Mouse (Mus musculus): Measurements from ENCODE around the gene Ube2f. TPM values are rescaled to one million over a fixed set of nuclear protein-coding genes. Genes with fewer than 3 reads are reported as not detected.

Ube2f gene
- total RNA-seq, 1 experiment from 2014 or later: 34.9 TPM

DNA sequence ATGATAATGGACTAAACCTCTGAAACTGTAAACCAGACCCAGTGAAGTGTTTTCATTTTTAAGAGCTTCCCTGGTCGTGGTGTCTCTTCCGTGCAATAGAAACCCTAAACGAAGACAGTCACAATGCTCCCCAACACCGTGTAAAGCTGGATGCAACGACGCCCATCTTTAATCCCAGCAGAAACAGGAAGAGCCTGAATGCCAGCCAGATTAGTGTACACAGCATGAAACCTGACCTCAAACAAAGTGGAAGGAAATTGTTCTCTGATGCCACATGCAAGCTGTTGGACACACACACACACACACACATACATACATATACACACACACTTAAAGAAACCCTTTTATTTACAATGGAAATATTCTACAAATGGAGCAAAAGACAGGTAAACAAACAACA lies 19.0 kb upstream of the Ube2f start:
- no peak for ATAC-seq (ENCODE audit: extremely low read depth, insufficient number of reproducible peaks, low FRiP score, poor library complexity, severe bottlenecking)

DNA sequence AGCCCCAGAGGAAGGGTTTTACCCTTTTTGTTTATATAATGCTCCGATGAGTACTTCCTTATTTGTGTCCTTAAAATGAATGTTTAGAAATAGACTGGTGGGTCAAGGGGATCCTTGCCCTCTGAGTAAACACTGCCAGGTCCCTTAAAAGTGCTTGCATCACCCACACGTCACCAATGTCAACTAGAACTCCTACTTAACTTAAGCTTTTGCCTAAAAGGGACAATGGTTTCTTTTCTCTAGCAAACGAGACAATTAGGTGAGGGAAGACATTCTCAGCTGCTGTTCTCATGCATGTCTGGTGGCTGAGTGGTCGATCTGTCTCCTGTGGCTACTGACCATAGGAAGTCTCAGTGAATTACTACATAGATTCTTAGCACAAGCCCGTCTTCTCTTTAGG lies 18.2 kb upstream of the Ube2f start:
- ATAC-seq (ENCODE audit: extremely low read depth, insufficient number of reproducible peaks, low FRiP score, poor library complexity, severe bottlenecking): 0 out of 2 replicates have a peak, but pooled peaks have one; percentile 23

DNA sequence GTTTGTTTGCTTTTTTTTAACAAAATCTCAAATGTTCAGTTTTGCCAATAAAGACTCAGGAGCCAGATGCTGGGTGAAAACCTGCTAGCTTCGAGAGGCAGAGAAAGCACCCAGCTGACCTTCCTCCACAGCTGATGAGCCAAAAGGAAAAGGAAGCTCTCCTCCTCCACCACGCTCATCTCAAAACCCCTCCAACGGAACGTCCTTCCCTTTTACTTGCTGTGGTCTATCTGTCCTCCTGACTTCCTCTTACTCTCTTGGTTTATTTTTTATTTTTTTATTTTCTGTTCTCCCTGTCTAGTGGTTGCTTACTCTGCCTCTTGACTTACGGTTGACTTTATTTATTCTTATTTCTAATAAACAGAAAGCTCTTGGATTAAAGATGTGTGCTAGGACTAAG lies 14.7 kb upstream of the Ube2f start:
- ATAC-seq (ENCODE audit: extremely low read depth, insufficient number of reproducible peaks, low FRiP score, poor library complexity, severe bottlenecking): peak; percentile 34; the same call in 1 of the 2 replicates

DNA sequence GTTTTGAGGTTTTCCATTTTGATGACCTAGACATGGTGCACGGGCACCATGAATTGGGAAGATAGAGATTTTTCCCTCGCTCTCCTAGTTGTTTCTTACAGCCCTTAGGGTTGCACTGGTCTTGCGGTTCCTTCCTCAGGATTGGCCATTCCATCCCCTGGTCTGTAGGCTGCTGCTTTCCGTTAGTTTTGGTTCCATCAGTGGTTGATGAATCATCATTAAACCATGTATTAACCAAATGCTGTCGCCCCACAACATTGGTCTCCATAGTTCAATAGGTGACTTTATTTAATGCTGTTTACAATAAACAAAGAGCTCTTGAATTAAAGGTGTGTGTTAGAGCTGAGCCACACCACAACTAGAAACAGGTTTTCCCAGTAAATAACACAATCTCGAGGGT lies 12.4 kb upstream of the Ube2f start:
- ATAC-seq (ENCODE audit: extremely low read depth, insufficient number of reproducible peaks, low FRiP score, poor library complexity, severe bottlenecking): no peak

DNA sequence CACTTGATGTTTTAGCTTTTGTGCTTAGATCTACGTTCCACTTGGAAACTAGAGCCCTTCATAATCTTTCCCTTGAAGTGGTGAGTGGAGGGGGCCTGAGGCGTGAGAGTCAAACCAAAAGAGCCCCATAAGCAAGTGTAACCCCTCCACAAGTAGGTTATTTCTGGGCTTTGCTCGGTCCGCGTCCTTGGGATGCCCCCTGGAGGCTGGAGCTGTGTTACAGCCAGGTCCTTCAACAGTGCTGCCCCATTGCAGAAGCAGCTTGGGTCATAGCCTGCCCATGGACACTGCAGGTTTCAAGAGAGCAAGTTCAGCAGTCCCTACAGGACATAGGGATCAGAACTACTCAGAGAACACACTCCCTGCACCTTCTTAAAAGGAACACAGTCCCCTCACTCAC lies 11.0 kb upstream of the Ube2f start:
- peak; percentile 86 for ATAC-seq (ENCODE audit: extremely low read depth, insufficient number of reproducible peaks, low FRiP score, poor library complexity, severe bottlenecking)

DNA sequence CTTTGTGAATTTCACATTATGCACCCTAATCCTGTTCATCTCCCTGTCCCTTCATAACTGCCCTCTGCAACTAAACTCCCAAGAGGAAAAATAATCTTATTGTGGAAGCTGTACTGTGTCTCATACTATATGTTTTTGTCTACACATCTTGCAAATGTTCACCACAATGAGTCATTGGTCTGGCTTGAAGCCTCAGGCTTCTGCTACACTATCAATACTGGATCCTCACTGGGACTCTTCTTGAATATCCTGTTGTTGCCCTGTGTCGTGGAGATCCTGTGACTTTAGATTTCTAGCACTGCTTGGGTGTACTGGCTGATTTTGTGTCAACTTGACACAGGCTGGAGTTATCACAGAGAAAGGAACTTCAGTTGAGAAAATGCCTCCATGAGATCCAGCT lies 10.3 kb upstream of the Ube2f start:
- no peak for ATAC-seq (ENCODE audit: extremely low read depth, insufficient number of reproducible peaks, low FRiP score, poor library complexity, severe bottlenecking)

DNA sequence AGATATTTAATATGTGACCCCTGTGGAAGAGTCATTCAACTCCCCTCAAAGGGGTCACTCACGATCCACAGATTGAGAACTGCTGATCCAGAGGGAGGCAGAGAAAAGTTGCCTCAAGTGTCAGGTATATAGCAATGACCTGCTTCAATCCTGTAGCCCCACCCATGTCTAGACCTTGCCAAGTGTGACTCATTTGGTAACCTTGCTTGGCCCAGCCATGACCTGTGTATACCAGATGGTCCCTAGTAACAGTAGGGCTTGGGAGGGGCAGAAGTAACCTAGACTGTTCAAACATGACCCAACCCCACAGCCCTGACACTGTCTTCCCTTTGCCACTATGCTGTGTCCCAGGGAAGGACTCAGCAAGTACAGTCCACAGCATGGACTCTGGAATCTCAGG lies 9.4 kb upstream of the Ube2f start:
- ATAC-seq (ENCODE audit: extremely low read depth, insufficient number of reproducible peaks, low FRiP score, poor library complexity, severe bottlenecking): no peak

DNA sequence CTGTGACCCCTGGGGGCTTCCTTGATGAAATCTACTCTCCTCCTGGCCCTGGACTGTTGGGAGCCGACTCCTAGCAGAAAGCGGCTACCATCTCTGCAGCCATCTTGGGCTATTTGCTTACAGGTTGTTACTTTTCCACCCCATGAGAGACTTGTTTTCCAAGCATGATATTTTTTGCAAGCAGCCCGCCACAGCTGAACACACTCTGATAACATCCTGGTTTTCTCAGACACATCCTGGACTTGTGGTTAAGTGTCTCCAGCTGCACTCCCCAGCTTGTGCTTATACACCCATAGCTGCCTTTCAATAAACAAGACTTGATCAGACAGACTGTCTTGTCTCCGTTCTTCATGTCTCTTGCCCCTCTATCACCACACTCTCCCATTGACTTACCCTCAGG lies 8.9 kb upstream of the Ube2f start:
- no peak for ATAC-seq (ENCODE audit: extremely low read depth, insufficient number of reproducible peaks, low FRiP score, poor library complexity, severe bottlenecking)

DNA sequence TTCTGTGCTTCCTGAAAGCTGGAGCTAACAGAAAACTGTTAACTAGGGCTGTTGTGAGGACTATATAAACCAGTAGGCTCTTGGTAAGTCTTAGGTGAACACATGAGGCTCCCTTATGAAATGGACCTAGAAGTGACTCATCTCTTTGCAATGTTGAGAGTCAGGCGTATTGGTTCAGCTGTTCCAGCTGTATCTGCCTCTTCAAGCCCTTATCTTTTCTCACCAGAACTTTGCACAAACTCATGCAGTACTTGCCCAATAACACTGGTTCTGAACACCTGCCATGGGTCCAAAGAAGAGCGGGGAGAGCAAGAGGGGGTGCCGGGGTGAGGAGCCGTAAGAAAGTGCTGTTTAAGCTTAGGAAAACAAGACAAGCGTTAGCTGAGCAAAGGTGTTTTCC lies 1.9 kb upstream of the Ube2f start:
- ATAC-seq (ENCODE audit: extremely low read depth, insufficient number of reproducible peaks, low FRiP score, poor library complexity, severe bottlenecking): no peak

DNA sequence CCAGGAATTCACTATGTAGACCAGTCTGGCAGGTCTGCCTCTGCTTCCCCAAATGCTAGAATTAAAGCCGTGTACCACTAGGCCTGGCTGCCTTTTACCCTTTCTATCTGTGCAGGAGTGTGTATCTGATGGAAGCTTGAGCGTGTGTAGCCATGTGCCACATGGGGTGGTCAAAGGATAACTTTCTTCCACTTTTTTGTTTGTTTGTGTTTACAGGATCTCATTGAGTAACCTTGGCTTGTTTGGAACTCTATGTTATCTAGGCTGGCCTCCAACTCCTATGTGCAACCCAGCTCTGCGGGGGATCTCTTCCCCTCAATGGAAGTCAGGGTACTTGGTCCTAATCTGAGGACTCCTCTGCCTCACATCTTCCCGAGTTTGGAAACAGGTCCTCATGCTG lies 1.1 kb upstream of the Ube2f start:
- no peak for ATAC-seq (ENCODE audit: extremely low read depth, insufficient number of reproducible peaks, low FRiP score, poor library complexity, severe bottlenecking)

DNA sequence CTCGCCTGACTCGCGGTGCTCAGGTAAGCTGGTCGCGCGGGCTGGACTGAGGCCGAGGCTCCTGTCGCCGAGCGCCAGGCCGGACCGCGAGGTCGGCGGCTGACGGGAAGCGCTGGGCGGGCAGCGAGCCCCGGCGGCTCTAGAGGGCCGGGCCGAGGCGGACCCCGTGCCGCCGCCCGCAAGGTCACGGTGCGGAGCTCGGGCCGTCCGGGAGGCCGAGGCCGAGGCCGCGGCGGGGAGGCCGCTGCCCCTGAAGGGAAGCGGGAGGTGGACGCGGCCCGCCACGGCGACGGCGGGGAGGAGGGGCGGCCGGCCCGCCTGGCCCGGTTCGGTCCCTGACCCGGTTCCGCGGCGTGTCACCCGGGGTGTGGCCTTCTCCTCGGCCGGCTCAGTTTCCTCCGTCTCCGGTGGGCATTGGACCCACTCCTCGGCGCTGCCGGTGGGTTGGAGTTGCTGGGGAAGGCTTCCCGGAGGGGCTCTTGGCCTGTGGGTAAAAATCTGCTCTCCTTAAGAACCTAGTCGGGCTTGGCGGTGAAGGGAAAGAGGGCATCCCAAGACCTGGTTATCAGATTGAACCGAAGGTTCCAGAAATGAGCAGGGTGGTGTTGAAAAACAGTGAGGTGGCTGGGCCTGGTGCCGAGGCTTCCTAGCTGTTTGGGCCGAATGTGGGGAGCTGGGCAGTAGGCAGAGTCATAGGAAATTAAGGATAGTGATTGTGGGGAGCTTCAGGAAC lies 477 bp downstream of the Ube2f start:
- no peak for ATAC-seq (ENCODE audit: extremely low read depth, insufficient number of reproducible peaks, low FRiP score, poor library complexity, severe bottlenecking)

DNA sequence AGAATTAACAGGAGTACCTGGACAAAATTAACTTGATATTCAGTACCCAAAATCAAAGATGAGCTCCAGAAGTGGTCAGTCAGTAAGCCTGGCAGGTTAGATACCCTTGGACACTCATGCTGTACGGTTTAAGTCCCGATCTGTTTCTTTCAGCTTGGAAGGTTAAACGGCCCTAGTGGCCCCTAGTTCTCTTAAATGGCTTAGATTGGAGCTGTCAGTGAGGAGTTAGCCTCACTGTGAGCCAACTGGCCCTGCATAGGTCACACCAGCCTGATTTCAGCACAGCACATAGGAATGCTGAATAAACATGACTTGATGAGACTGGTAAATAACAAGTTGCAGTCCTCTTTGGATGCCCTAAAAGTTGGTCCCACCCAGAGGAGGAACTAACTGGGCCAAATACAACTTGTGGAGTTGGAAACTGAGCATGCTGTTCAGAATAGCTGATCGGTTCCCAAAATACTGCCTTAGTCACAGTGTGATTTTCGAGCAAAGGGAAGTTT lies 1.1 kb downstream of the Ube2f start:
- no peak for ATAC-seq (ENCODE audit: extremely low read depth, insufficient number of reproducible peaks, low FRiP score, poor library complexity, severe bottlenecking)

DNA sequence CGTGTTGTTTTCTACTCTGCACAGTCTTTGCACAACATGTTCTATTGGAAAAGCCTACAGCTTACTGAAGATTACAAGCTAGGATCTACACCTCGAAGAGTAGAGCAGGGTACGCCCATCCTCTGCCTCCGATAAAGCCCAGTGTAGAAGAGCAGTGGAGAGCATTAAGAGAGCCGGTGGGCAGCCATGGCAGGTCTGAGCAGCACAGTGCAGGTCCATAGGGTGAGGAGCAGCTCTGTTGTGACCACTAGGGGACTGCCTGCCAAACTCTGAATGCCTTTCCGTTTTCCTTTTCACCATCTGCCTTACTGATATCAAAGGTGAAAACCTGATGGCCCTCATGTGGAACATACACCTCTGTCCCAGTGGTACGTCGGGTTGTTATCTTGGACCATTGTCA lies 1.8 kb downstream of the Ube2f start:
- peak; percentile 43; the same call in 1 of the 2 replicates for ATAC-seq (ENCODE audit: extremely low read depth, insufficient number of reproducible peaks, low FRiP score, poor library complexity, severe bottlenecking)

DNA sequence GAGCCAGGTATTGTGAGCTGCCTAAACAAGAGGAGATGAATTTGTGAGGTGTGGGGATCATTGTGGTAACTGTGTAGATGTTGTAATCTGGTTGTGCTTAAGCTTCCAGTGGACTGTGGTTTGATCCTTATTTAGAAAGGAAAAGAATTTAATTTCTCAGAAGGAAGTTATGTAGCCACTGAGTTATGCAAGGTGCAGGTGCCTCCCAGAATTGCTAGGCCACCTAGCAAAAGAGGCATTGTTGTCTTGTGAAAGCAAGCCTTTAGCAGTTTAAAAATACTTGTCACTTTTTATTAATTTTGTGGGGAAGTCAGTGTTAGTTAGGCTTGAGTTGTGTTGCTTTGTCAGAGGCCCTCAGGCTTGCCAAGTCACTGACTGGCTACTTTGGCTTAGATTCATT lies 7.8 kb downstream of the Ube2f start:
- ATAC-seq (ENCODE audit: extremely low read depth, insufficient number of reproducible peaks, low FRiP score, poor library complexity, severe bottlenecking): no peak

DNA sequence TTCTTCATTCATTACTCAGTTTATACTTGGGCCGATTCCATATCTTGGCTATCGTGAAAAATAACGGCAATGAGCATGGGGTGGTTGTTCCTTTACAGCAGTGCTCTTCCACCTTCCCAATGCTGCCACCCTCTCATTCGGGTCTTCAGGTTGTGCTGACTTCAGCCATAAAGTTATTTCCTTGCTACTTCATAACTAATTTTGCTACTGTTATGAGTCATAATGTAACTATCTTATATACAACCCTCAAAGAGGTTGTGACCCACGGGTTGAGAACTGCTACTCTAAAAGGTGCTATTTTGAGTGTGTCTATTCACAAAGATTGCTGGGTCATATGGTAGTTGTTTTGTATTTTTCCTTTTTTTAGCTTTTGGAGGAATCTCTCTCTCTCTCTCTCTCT lies 9.7 kb downstream of the Ube2f start:
- ATAC-seq (ENCODE audit: extremely low read depth, insufficient number of reproducible peaks, low FRiP score, poor library complexity, severe bottlenecking): no peak

DNA sequence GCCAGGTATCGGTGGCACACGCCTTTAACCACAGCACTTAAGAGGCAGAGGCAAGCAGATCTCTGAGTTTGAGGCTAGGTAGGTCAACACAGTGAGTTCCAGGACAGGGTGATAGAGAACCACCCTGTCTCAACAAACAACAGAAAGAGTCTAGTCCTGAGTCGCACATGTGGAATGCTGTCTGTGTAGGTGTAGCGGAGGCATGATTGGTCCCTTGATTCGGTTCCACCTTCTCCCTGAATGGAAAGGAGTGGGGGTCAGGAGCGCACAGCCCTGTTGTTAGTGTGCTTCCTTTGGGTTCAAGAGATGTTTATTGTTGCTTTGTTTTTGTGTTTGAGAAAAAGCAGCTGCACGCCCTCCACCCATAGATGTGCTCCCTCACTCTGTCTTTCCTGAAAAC lies 12.4 kb downstream of the Ube2f start:
- no peak for ATAC-seq (ENCODE audit: extremely low read depth, insufficient number of reproducible peaks, low FRiP score, poor library complexity, severe bottlenecking)

DNA sequence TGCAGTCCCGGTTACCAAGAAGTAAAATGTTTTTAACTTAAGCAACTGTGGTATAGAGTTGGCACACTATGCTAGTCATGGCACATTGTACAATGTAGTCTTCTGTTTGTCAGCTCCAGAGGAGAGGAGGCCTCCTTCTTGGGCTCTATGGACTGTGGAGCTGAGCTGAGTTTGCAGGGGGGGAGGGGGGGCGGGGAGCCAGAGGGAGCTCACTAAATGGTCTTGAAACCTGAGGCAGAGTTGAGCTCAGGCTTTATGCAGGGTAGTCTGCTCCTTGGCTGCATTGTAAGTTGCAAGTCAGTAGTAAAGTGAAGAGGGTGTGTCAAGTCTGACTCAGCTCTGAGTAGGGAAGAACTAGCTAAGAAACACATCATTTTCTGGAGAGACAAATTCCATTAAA lies 22.2 kb downstream of the Ube2f start:
- ATAC-seq (ENCODE audit: extremely low read depth, insufficient number of reproducible peaks, low FRiP score, poor library complexity, severe bottlenecking): no peak

DNA sequence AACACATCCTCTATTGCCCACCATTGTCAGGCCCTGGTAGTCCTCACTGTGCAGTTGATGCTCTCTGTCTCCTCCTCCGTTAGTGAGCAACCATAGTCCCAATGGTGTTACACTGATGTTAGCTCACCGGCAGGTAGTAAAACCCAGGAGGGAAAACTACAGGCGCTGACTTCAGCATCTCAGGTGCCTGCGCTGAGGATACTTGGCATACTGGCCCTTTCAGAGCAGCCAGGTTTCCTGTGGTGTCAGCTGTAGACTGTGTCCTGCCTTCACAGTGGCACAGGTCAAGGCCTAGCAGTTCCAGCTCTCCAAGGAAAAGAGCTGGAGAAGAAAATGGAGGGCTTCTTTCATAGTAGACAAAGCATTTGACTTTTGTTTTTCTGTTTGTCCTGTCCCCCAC lies 26.5 kb downstream of the Ube2f start:
- ATAC-seq (ENCODE audit: extremely low read depth, insufficient number of reproducible peaks, low FRiP score, poor library complexity, severe bottlenecking): no peak

DNA sequence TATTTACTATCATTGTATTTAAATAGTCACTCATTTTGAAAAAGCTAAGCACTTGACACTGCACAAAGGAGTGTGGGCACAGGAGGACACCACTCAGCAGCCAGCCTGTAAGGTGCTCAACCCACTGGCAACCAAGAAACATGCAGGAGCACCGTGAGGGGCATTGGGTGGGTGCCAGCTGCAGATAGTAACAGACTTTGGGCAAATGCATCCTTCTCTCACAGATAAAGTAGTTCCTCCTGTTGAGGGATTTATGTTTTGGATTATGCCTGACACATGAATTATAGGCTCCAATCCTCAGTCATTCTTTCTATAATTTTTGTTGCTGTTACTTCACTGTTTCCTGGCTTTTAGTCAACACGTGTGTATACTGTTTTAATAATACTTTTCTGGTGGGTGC lies 27.4 kb downstream of the Ube2f start:
- no peak for ATAC-seq (ENCODE audit: extremely low read depth, insufficient number of reproducible peaks, low FRiP score, poor library complexity, severe bottlenecking)

DNA sequence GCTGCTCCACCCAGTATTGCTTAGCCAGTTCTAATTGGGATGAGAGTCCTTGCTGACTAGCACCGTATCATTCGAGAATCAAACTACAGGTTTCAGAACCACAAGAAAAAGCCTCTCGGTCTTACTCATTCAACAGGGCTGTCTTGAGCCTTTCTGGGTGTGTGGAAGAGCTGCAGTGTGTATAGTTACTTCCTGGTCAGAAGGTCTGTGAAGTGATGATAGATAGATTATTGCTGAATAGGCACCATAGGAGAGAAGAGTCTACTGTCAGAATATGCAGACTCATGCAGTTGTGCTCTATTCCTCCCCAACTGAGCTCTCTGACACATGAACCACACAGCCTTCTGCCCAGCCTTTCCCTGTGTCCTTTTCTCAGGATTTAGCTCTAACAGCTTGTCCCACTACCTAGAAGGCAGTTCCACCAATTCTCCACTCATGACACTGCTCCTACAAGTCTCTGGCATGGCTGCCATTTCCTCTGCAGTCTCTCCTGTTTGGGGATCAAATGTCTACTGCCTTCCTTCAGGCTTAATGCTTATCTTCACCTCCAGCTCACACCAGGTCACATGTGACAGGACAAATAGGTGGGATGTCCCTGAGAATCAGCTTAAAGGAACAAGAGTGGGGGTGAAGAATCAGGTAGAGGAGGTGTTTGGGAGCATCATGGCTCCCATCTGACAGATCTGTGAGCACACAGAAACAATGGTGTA lies 28.5 kb downstream of the Ube2f start:
- ATAC-seq (ENCODE audit: extremely low read depth, insufficient number of reproducible peaks, low FRiP score, poor library complexity, severe bottlenecking): no peak
